Mouse (Mus musculus) Muller cell, postnatal 12 days (primary cell): ENCODE measurements at regions not wholly inside any gene's neighbourhood (a gene's known extent, or its start where the extent isn't known, plus 50 kb on each side); places are given as distances from the start of the nearest gene placed in this dataset.

Experiments
- DNase-seq: peaks from one replicate; pipeline ENCODE4 v3.0.0-alpha.2; 2015; ENCODE audit errors: inconsistent ontology term

GRCm38 (mm10) chr1:51697265-51698192 is 218.3 kb downstream of the Myo1b start:
- peak; percentile 56 for DNase-seq

DNA sequence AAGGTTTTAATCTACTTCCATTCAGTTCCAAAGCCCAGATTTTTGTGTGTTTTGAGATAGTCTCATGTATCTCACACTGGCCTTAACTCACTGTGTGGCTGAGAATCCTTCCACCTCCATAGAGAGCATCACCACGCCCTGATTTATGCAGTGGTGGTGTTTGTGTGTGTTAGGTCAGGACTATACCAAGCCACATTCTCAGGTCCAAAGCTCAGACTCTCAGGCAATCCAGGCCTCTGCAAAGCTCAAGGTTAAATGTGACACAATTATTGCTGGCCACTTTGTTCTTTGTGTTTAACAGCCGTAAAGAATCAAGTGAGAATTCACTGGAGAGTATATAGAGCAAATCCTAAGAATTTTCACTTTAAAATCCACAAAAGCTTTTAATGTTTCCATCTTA is 218.2 kb upstream of the Nabp1 start:
- no peak for DNase-seq

DNA sequence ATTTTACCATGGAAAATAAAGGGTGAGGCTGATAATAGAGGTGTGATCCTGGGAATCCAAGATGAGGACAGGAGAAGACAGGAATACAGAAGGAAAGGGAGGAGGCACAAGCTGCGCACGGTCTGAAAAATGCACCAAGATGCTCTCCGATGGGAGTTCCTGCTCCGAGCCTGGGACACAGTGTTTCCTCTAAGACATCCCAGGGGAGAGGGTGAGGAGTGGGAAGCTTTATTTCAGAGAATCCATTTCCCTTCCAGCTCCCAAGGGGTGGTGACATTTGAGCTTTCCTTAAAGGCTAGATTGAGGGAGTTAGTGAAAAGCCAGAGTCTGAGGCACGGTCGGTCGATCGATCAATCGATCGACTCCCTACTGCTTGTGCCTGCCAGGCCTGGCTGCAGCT is 212.7 kb upstream of the Nabp1 start:
- no peak for DNase-seq

- DNase-seq = peak; percentile 78
These were observed 211.4 kb upstream of the Nabp1 start for GRCm38 (mm10) chr1:51689461-51690223.

DNA sequence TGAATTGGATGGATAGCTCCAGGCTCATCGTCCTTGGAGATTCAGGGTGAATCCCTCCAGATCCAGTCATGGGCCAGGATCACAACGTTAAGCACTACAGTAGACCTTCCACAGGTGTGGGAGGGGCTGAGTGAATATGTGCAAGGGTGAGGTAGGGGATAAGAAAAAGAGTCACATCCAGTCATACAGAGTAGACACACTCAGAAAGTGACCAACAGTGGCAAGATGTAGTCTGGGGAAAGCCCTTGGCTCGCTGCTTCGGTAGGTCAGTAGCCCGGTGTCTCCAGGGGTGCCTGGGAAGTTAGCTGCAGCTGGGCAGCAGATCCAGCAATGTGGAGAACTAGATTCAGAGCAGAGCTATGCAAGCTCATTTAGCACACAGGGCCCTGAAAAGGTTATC is 210.7 kb upstream of the Nabp1 start:
- DNase-seq = no peak

- DNase-seq = no peak
These were observed 210.0 kb upstream of the Nabp1 start for GRCm38 (mm10) chr1:51688224-51688545.

- DNase-seq = no peak
These were observed 209.4 kb upstream of the Nabp1 start for GRCm38 (mm10) chr1:51687484-51688223.

- DNase-seq = no peak
These were observed 208.5 kb upstream of the Nabp1 start for GRCm38 (mm10) chr1:51686759-51687158.

DNA sequence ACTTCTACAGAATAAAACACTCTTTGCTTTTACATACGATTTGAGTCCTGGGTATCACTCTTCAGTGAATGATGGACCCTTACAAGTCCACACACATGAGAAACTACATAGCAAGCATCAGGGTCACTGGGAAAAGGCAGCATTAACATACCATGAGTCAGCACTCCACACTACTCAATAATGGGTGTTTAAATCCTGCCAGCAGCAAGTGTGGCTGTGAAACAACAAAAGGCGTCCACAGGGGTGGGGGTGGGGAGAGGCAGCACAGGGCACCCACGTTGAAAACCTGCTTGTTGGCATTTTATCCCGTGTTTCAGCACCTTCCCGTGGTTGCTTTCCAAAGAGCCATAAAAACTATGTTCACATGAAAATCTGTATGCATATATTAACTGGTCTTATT is 204.0 kb upstream of the Nabp1 start:
- no peak for DNase-seq

DNA sequence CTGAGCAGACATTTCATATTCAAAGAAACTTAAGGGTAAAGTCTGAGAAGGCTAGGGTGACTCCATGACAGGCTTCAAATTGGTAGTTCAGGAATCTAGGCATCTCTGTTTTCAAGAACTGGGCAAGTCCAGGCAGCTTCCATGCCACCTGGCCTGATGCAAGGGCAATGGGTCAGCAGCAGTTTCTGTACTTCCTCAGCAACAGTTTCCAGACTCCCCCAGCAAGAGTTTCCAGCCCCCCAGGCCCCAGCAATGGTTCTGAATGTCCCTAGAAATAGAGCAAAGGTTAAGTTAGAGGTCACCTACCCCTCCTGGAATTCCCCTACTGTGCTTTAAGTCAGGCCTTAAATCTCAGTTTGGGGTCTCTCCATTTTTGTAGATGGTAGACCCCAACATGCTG is 203.6 kb upstream of the Nabp1 start:
- no peak for DNase-seq

GRCm38 (mm10) chr1:51680725-51681124 is 202.5 kb upstream of the Nabp1 start:
- no peak for DNase-seq

DNA sequence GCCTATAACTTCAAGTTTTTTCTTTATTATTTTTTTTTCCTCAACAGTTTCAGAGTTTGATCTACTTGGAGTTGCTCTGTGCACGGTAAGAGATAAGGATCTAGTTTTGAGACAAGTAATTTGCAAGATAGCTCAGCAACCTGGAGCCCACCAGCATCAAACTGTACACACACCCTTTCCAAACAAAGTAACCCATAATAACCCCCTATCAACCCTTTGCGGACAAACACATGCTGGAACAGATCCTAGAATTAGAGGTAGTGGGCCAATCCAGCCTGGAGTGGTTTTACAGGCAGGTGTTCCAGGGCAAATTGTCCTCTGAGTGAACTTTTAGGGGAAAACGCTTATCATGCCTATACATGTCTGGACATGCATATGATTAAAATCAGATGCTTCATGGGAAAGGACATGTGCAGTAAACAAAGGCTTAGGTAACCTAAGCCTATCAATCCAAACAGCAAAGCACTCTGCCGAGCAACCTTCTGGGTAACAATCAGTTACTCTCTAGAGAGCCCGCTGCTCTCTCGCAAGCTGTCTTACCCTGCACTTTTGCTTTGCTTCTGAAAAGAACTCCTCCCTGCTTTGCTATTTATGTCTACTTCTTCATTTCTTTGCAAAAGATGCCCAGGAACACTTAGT is 200.2 kb upstream of the Nabp1 start:
- DNase-seq = no peak

DNA sequence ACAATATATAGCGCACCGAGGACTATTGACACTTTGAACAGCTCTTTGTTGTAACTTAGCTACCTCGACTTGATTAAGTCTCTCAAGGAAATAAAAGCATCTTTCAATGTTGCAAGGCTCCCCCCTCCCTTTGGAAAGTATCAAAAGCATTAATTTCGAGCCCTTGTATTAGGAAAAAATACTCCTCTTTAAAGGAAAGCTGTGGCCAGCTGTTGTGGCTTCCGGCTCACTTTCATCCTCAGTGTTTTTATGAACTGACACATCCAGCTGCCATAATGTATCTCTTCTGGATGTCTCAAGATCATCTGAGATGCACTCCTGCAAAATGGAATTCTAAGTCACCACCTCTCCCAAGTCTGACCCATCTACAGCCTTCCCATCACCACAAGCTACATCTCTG is 199.6 kb upstream of the Nabp1 start:
- DNase-seq = no peak

DNA sequence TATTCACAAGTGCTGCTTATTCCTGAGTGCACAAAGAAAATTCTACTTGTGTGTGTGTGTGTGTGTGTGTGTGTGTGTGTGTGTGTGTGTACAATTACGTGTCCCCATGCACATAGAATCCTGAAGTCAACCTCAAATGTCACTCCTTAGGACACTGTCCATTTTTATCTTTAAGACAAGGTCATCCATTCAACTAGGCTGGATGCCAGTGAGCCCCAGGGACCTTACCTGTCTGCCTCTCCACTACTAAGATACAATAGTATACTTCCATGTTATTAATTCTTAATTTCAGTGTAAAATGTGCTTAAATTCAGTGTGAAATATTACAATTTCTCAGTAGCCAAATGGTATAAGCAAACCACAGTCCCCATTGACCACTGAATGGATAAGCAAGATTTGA is 193.5 kb upstream of the Nabp1 start:
- no peak for DNase-seq

DNA sequence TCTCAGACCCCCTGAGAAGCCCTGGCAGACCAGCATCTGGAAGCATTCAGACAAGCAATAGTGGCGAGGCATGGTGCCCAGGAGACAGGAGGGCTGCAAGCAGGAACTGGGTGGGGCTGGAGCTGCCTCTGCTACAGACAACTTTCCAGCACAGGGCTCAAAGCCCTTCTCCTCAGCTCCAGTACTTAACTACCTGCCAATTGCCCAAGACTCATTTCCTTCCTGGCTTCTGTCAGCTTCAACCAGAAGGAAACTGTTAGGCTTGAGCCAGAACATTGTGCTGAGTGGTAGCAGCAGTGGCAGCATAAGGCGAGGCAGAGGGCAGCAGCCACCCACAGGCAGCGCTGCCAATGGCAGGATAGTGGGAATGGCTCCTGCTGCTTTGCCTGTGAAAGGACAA is 193.1 kb upstream of the Nabp1 start:
- peak; percentile 19 for DNase-seq

GRCm38 (mm10) chr1:51670009-51670408 is 191.8 kb upstream of the Nabp1 start:
- no peak for DNase-seq

GRCm38 (mm10) chr1:51668881-51669280 is 190.7 kb upstream of the Nabp1 start:
- peak; percentile 36 for DNase-seq

- DNase-seq = no peak
These were observed 182.3 kb upstream of the Nabp1 start for GRCm38 (mm10) chr1:51660531-51660930.

DNA sequence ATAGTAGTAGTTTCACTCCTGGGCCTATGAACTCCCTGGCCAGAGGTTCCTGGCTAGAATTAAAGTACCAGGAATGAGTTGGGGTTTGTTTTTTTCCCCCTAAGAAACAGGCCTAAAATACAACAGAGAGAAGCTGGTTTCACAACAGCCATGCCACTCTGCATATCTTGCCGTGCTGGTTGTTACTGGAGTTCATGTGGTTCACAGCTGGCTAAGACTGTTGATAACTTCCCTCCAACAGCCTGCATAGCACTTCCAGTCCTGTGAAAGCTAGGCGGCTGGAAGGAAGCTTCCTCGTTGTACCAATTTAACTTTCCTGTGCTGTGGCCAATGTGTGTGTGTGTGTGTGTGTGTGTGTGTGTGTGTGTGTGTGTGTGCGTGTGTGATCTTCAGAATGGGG is 179.0 kb upstream of the Nabp1 start:
- DNase-seq = no peak

DNA sequence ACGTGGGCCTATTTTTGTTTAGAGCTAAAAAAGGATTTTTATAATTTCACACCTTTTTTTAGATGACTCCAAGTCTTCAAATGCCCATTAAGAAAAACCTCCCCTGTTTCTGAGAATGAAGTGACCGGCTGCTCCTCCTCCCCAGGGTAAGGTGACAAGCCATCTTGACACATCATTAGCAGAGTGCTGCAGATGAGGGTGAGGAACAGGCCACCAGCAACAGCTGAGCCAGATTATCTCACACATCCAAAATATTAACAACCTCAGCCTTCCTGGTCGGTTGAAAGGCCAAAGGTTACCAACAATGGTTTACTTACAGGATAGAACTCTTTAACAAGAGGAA is 172.4 kb upstream of the Nabp1 start:
- DNase-seq = peak; percentile 19

GRCm38 (mm10) chr1:51649963-51650652 is 171.9 kb upstream of the Nabp1 start:
- DNase-seq = peak; percentile 46
